ENCODE assay signal across 17 mouse cellular contexts in genomic region chr1:90476556-90477243, GRCm38 (mm10).
DNase-seq lines count a peak whose midpoint lies in the region; ATAC-seq lines count a peak whose summit lies in the region.
"Had no signal": no experiment of that assay in that cellular context is flagged by ENCODE, and none has a peak within 500 bp of the region (broad histone marks: within the 10 kb centered on the region; RNA-seq: fewer than 3 reads in every experiment).

No protein-coding gene starts in this region.

- no peaks in the 10 kb centered on the region for H3K4me1 ChIP-seq in heart, embryonic 14.5 days (ENCODE audit: control insufficient read depth in 2 of 2, insufficient read depth in 2 of 2, low read length in 2 of 2)
- 0 out of 2 replicates have a peak, but pooled peaks cover 7% of the 10 kb centered on the region for H3K4me1 ChIP-seq in heart, embryonic 12.5 days (replicated peaks)
- peaks cover 25% of the 10 kb centered on the region for H3K4me1 ChIP-seq in neural tube, embryonic 12.5 days
- peaks cover 25% of the 10 kb centered on the region for H3K4me1 ChIP-seq in neural tube, embryonic 15.5 days
- H3K4me1 ChIP-seq in kidney, embryonic 16.5 days (ENCODE audit: insufficient read depth, low read length): peaks cover 39% of the 10 kb centered on the region

- H3K4me3 ChIP-seq in heart, embryonic 14.5 days (ENCODE audit: control insufficient read depth in 1 of 2, insufficient read depth in 1 of 2, low read depth in 1 of 2, low read length in 2 of 2): no peak overlapping the region
- no peak overlapping the region for H3K4me3 ChIP-seq in heart, embryonic 12.5 days
- no peak overlapping the region for H3K4me3 ChIP-seq in neural tube, embryonic 12.5 days
- no peak overlapping the region for H3K4me3 ChIP-seq in neural tube, embryonic 15.5 days (replicated peaks)
- no peak overlapping the region for H3K4me3 ChIP-seq in kidney, embryonic 16.5 days (ENCODE audit: low read length)
- H3K4me3 ChIP-seq: myocyte had no signal

- intact Hi-C loops in left cerebral cortex, postnatal 25 days (cut with DNase I): no loop called here

- H3K9me3 ChIP-seq in heart, embryonic 14.5 days (ENCODE audit: control insufficient read depth, low read length): no peaks in the 10 kb centered on the region
- H3K9me3 ChIP-seq in heart, embryonic 12.5 days (replicated peaks): peaks cover 4% of the 10 kb centered on the region; the same call in 1 of the 2 replicates
- no peaks in the 10 kb centered on the region for H3K9me3 ChIP-seq in neural tube, embryonic 12.5 days
- no peaks in the 10 kb centered on the region for H3K9me3 ChIP-seq in neural tube, embryonic 15.5 days (replicated peaks)
- peaks cover 5% of the 10 kb centered on the region for H3K9me3 ChIP-seq in kidney, embryonic 16.5 days (ENCODE audit: low read length)

- WGBS in heart, embryonic 14.5 days: 55% methylated on average over 9 of the region's 9 CpGs
- WGBS in heart, embryonic 12.5 days: 49% methylated on average over 9 of the region's 9 CpGs
- WGBS in neural tube, embryonic 12.5 days: 17% methylated on average over 9 of the region's 9 CpGs
- WGBS in neural tube, embryonic 15.5 days: 22% methylated on average over 9 of the region's 9 CpGs
- 18% methylated on average over 9 of the region's 9 CpGs for WGBS in kidney, embryonic 16.5 days

- ATAC-seq in heart, embryonic 14.5 days (ENCODE audit: insufficient number of reproducible peaks, insufficient read depth, low FRiP score, low read depth): no peak
- ATAC-seq in heart, embryonic 12.5 days (ENCODE audit: insufficient number of reproducible peaks, low FRiP score): no peak
- peak; percentile 61 for ATAC-seq in neural tube, embryonic 12.5 days (ENCODE audit: low FRiP score, low read depth)
- ATAC-seq in neural tube, embryonic 15.5 days (ENCODE audit: low FRiP score): no peak
- peak; percentile 77 for ATAC-seq in kidney, embryonic 16.5 days (ENCODE audit: low FRiP score, low TSS enrichment)
- ATAC-seq: inflammation-experienced regulatory T-cells, adult 6 months had no signal

- DNase-seq in yolk sac, embryonic 10.5 days (ENCODE audit: low spot score): peak; percentile 21
- no peak for DNase-seq in left cerebral cortex, postnatal 25 days (ENCODE audit: low spot score in 2 of 2)
- DNase-seq in layer of hippocampus, adult 11-12 months (ENCODE audit: low spot score): no peak
- DNase-seq: cerebellum, postnatal 14 days; gastrocnemius, postnatal 10 days; layer of hippocampus, postnatal 36 days; liver; lung, postnatal 10 days; right cerebral cortex, adult 18-20 months; thymus, postnatal 25 days had no signal

- H3K36me3 ChIP-seq in heart, embryonic 14.5 days (ENCODE audit: control insufficient read depth, insufficient read depth, low read length): no peaks in the 10 kb centered on the region
- no peaks in the 10 kb centered on the region for H3K36me3 ChIP-seq in heart, embryonic 12.5 days
- no peaks in the 10 kb centered on the region for H3K36me3 ChIP-seq in neural tube, embryonic 12.5 days
- H3K36me3 ChIP-seq in neural tube, embryonic 15.5 days: no peaks in the 10 kb centered on the region
- H3K36me3 ChIP-seq in kidney, embryonic 16.5 days (ENCODE audit: insufficient read depth, low read length): no peaks in the 10 kb centered on the region

- H3K27me3 ChIP-seq in heart, embryonic 14.5 days (ENCODE audit: control insufficient read depth, insufficient read depth, low read length): no peaks in the 10 kb centered on the region
- no peaks in the 10 kb centered on the region for H3K27me3 ChIP-seq in heart, embryonic 12.5 days (replicated peaks)
- no peaks in the 10 kb centered on the region for H3K27me3 ChIP-seq in neural tube, embryonic 12.5 days (replicated peaks)
- H3K27me3 ChIP-seq in neural tube, embryonic 15.5 days (replicated peaks): no peaks in the 10 kb centered on the region
- no peaks in the 10 kb centered on the region for H3K27me3 ChIP-seq in kidney, embryonic 16.5 days (ENCODE audit: insufficient read depth, low read length)

- H3K27ac ChIP-seq in heart, embryonic 14.5 days (replicated peaks in 1 of 2; ENCODE audit: control insufficient read depth in 1 of 2, insufficient read depth in 1 of 2, low read depth in 2 of 2, low read length in 2 of 2): no peak overlapping the region
- no peak overlapping the region for H3K27ac ChIP-seq in heart, embryonic 12.5 days (ENCODE audit: poor library complexity, severe bottlenecking)
- no peak overlapping the region; the same call in 1 of the 2 replicates for H3K27ac ChIP-seq in neural tube, embryonic 12.5 days
- no peak overlapping the region for H3K27ac ChIP-seq in neural tube, embryonic 15.5 days (replicated peaks)
- H3K27ac ChIP-seq in kidney, embryonic 16.5 days (ENCODE audit: low read length): peak overlapping the region; percentile 72

- H3K9ac ChIP-seq in heart, embryonic 14.5 days (ENCODE audit: low read length): peak overlapping the region; percentile 10; the same call in 1 of the 2 replicates
- H3K9ac ChIP-seq in heart, embryonic 12.5 days: no peak overlapping the region
- no peak overlapping the region for H3K9ac ChIP-seq in neural tube, embryonic 12.5 days
- H3K9ac ChIP-seq in neural tube, embryonic 15.5 days (replicated peaks): no peak overlapping the region
- no peak overlapping the region for H3K9ac ChIP-seq in kidney, embryonic 16.5 days (replicated peaks; ENCODE audit: low read length)

- no peak overlapping the region for H3K4me2 ChIP-seq in heart, embryonic 14.5 days (ENCODE audit: low read length)
- no peak overlapping the region for H3K4me2 ChIP-seq in heart, embryonic 12.5 days
- H3K4me2 ChIP-seq in neural tube, embryonic 12.5 days (replicated peaks): no peak overlapping the region
- H3K4me2 ChIP-seq in neural tube, embryonic 15.5 days: no peak overlapping the region
- H3K4me2 ChIP-seq in kidney, embryonic 16.5 days (replicated peaks; ENCODE audit: low read depth, low read length): no peak overlapping the region

Comparison
In these comparisons a context has a peak if more than half of its experiments do, and no peak if none do; other contexts are left out.
1. ATAC-seq: peak in neural tube, embryonic 12.5 days (single experiment) and kidney, embryonic 16.5 days (single experiment); none in heart, embryonic 14.5 days (single experiment), heart, embryonic 12.5 days (single experiment) and neural tube, embryonic 15.5 days (single experiment).